Mouse (Mus musculus) embryonic facial prominence, embryonic 11.5 days (tissue): ENCODE data around the gene Tbc1d30. TPM values are rescaled to one million over a fixed set of nuclear protein-coding genes. Genes with fewer than 3 reads are reported as not detected.

Experiments
- ATAC-seq: fragments of 200-750 bp; cut with Nextera tagmentation; replicated peaks from 2 replicates; pipeline ENCODE4 v1.8.0; 2017; ENCODE audit warnings: low read depth; ENCODE audit not compliant: insufficient number of reproducible peaks, low FRiP score, low TSS enrichment
- DNase-seq: peaks from one replicate; pipeline ENCODE4 v3.0.0-alpha.2; 2015; ENCODE audit warnings: low spot score
- H3K27ac ChIP-seq: fragments of 300-500 bp; sonication (generic); replicated peaks from 2 replicates; pipeline ENCODE4 v1.5.1; 2014; ENCODE audit warnings: mild to moderate bottlenecking, low read depth, low read length, control low read depth
- H3K27me3 ChIP-seq: fragments of 300-500 bp; sonication (generic); 2 replicates; pipeline ENCODE4 v1.6.1; 2014; ENCODE audit warnings: mild to moderate bottlenecking, low read length, moderate library complexity, mixed read lengths; ENCODE audit not compliant: control insufficient read depth, insufficient read depth
- H3K36me3 ChIP-seq: fragments of 300-500 bp; sonication (generic); replicated peaks from 2 replicates; pipeline ENCODE4 v1.6.1; 2014; ENCODE audit warnings: low read depth, mild to moderate bottlenecking, low read length, moderate library complexity, mixed read lengths; ENCODE audit not compliant: control insufficient read depth, insufficient read depth
- H3K4me1 ChIP-seq: fragments of 300-500 bp; sonication (generic); 2 replicates; pipeline ENCODE4 v1.6.1; 2014; ENCODE audit warnings: low read length, mixed read lengths; ENCODE audit not compliant: control insufficient read depth, insufficient read depth
- H3K4me2 ChIP-seq: fragments of 300-500 bp; sonication (generic); 2 replicates; pipeline ENCODE4 v1.6.1; 2014; ENCODE audit warnings: low read depth, mild to moderate bottlenecking, control low read depth, low read length, moderate library complexity
- H3K4me3 ChIP-seq: fragments of 300-500 bp; sonication (generic); 2 replicates; pipeline ENCODE4 v1.5.1; 2014; ENCODE audit warnings: low read depth, low read length, control low read depth
- H3K9ac ChIP-seq: fragments of 300-500 bp; sonication (generic); replicated peaks from 2 replicates; pipeline ENCODE4 v1.6.1; 2014; ENCODE audit warnings: mild to moderate bottlenecking, control low read depth, low read length
- H3K9me3 ChIP-seq: fragments of 300-500 bp; sonication (generic); replicated peaks from 2 replicates; pipeline ENCODE4 v1.6.1; 2016; ENCODE audit warnings: mild to moderate bottlenecking, low read length, inconsistent platforms, mixed read lengths; ENCODE audit not compliant: control insufficient read depth
- WGBS: fragments of 180-500 bp; shearing (Covaris S2); extraction: QIAGEN DNeasy Blood & Tissue Kit; methylation state at CpG from one replicate; pipeline ENCODE4 v1.1.7; 2014; 5-methylcytosine and 5-hydroxymethylcytosine counted together
- polyA plus RNA-seq: library from polyadenylated mRNA; unstranded; fragments of >200 nt; fragmentation: Nextera tagmentation; extraction: Ambion mirVana; gene quantifications from 2 replicates; pipeline ENCODE4 v1.2.1, GENCODE M21; 2014

The Tbc1d30 gene
- polyA plus RNA-seq, 1 experiment from 2014 or later, result 2.7 TPM

DNA sequence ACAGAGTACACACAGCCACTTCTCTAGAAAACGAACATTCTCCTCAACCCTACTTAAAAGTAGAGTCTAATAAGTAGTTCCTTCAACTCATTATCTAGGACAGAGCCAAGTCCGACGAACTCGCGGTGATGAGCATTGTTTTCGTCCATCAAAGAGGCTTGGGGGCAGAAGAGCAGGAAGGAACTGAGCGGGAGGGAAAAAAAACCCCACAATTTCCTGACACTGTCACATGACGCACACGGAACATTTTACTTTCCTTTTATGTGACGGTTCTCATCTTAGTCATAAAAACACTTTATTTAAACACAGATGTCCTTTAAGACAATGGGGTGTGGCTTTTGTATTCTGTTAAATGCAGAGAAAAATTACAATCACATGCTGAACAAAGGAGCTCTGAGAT, 34.7 kb downstream of the Tbc1d30 start:
- WGBS, result 83% methylated on average over 10 of the region's 10 CpGs
- DNase-seq, result no peak
- no peaks in the 10 kb centered on the region for H3K4me1 ChIP-seq
- no peak overlapping the region for H3K4me2 ChIP-seq
- ATAC-seq, result no peak
- H3K9me3 ChIP-seq, result no peaks in the 10 kb centered on the region
- H3K27me3 ChIP-seq, result peaks cover 11% of the 10 kb centered on the region
- H3K9ac ChIP-seq, result no peak overlapping the region
- H3K36me3 ChIP-seq, result no peaks in the 10 kb centered on the region
- no peak overlapping the region for H3K4me3 ChIP-seq
- no peak overlapping the region for H3K27ac ChIP-seq

DNA sequence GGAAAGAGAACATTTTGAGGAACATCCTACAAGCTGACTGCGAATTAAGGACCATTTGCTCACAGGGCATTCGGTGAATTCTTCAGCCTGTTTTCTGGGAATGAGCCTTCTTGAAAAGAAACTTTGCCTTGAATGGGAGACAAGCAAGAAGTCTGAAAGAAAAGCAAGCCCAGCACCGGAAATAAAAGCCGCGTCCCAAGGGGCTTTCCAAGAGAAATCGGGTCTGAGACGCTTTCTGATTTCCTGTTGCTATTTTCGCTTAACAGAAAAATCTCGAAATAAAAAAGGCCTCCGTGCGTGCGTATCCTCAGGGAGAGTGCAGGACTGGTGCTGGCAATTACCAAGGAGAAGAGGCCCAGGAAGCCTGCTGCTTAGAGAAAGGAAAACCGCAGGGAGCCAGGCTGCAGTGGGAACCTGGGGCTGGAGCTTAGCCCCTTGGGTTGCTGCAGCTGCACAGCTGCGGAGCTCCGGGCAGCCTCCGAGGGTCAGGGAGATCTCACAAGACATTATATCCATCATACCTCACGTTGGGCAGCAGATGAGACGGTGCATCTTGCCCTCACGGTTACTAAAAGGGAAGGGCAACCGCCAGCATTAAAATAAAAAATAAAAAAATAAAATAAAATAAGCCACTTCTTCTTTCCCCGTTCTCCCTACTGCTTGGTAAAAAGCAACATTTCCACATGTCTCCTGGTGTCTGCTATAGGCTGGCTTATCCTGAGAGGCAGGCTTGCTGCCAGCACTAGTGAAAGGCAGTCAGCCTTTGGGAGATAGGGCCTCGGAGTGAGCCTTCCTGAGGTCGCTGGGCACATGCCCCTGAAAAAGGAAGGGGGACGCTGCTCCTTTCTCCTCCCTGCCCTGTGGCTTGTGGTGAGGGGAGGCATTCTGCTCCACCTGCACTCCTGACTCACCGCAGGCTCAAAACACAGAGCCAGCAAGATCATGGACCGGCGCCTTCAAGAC, 35.5 kb downstream of the Tbc1d30 start:
- Histone ChIP-seq H3K9me3 (no peaks in the 10 kb centered on the region), H3K4me3 (no peak overlapping the region), H3K9ac (no peak overlapping the region; the same call in 1 of the 2 replicates), H3K4me2 (peak overlapping the region; percentile 25; the same call in 1 of the 2 replicates), H3K36me3 (no peaks in the 10 kb centered on the region), H3K27me3 (peaks cover 16% of the 10 kb centered on the region), H3K4me1 (no peaks in the 10 kb centered on the region), H3K27ac (no peak overlapping the region)
- WGBS, result 22% methylated on average over 27 of the region's 27 CpGs
- ATAC-seq (no peak), DNase-seq (peak; percentile 24)

DNA sequence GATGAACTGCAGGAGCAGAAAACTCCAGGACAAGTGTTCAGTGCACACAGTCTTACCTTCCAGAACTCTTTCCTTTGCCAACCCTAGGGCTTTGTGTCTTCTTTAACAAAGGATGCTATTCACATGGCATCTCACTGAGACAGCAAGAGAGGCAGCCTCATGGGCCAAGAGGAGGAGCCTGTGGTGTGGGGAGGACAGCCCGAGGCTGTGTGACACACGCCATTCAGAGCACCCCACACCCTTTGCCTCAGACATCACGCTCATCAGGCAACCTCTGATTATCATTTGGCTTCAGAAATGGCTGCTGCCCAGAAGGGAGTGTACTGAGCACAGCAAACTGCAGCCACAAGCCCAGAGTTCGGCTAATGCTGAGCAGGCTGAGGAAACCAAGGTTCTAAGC, 36.9 kb downstream of the Tbc1d30 start:
- Histone ChIP-seq H3K4me2 (no peak overlapping the region), H3K4me3 (no peak overlapping the region), H3K9me3 (no peaks in the 10 kb centered on the region), H3K4me1 (peaks cover 4% of the 10 kb centered on the region), H3K9ac (no peak overlapping the region), H3K27me3 (peaks cover 26% of the 10 kb centered on the region), H3K27ac (no peak overlapping the region), H3K36me3 (no peaks in the 10 kb centered on the region)
- DNase-seq (no peak), ATAC-seq (no peak)
- WGBS, result 33% methylated on average over 4 of the region's 4 CpGs

DNA sequence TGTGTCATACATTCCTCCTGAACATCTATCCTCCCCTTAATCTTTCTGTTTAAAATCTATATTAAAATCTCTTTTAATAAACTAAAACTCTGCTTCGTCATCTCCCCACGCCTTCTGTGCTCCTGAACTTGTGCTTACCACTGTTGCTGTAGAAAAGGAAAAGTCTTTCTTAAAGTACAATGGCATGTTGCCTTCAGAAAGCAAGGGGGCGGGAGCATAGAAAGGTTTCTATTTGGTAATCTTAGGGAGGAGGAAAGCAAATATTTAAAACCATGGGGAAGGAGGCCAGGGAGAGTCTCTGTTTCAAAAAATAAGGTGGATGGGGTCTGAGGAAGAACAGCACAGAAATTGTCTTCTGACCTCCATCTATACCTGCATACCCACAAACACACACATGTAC, 38.0 kb downstream of the Tbc1d30 start:
- H3K9me3 ChIP-seq, result no peaks in the 10 kb centered on the region
- whole genome bisulfite sequencing, result 83% methylated on average over 3 of the region's 3 CpGs
- H3K27me3 ChIP-seq, result peaks cover 26% of the 10 kb centered on the region
- ATAC-seq (no peak), DNase-seq (no peak)
- H3K27ac ChIP-seq, result no peak overlapping the region
- H3K4me2 ChIP-seq, result no peak overlapping the region
- H3K4me3 ChIP-seq, result no peak overlapping the region
- no peak overlapping the region for H3K9ac ChIP-seq
- H3K36me3 ChIP-seq, result no peaks in the 10 kb centered on the region
- H3K4me1 ChIP-seq, result peaks cover 4% of the 10 kb centered on the region

DNA sequence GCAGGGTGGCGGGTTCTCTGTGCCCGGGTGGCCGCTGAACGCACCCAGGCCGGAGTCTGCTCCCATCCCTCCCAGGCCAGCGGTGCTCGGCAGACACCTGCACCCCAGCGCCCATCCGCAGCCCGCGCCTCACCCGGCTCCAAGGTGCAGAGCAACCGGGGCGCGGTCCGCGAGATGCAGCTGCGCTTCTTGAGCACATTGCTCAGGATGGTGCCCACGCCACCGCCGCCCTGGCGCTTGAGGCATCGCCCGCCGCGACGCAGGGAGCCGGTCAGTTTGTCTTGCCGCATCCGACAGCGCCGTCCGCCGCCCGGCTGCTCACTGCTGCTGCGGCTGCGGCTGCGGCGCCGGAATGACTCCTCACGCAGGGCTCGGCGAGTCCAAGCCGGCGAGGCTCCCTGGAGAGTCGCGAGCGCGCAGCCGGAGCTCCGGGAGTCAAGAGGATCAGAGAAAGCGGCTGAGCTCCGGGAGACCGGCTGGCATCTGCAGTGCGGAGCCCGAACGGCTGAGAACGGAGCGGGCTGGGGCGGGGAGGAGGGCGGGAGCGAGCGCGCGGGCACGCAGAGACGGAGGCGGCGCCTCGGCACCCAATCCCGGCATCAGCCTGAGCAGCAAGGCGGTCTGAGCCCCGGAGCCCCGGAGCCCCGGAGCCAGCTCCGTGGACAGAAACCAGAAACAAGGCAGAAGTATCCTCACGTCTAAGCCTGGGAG, 40.4 kb downstream of the Tbc1d30 start:
- peak; percentile 83 for ATAC-seq
- under 1% methylated on average over 77 of the region's 77 CpGs for WGBS
- Histone ChIP-seq H3K27me3 (peaks cover 23% of the 10 kb centered on the region), H3K27ac (peak overlapping the region; percentile 35; the same call in 1 of the 2 replicates), H3K9me3 (no peaks in the 10 kb centered on the region), H3K36me3 (no peaks in the 10 kb centered on the region), H3K4me1 (peaks cover 4% of the 10 kb centered on the region), H3K9ac (peak overlapping the region; percentile 62), H3K4me3 (peak overlapping the region; percentile 60), H3K4me2 (peak overlapping the region; percentile 98)
- DNase-seq, result peak; percentile 70

DNA sequence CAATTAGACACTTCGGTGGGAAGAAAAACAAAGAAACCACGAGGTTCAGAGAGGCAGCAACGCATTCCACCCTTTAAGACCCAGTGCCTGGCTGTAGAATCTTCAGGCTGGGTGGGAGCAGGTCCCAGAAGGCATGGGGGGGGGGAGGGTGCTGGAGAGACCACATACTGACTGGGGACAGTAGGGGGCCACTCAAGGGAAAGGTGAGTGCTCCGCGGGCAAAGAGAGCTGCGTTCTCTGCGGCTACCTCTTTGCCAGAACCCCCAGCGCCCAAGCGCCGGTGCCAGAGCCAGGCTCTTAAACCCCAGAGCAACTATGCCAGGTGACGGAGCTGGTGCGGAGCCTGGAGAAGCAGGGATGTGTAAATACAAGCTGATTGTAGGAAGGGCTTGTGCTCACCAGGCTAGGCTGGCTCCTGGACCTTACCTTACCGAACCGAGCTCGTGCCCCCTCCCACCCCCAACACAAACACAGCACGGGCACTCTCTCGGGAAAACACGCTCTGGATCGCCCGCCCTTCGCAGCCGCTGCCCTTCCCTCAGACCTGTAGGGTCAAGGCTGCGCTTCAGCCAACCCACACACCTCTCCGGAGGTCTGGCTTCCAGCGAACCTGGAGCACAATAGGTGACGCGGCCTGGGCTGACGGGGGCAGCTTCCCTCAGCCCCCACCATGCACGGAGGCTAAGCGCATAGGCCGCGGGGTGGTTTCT, 41.1 kb downstream of the Tbc1d30 start:
- Histone ChIP-seq H3K9ac (peak overlapping the region; percentile 62), H3K9me3 (no peaks in the 10 kb centered on the region), H3K4me3 (peak overlapping the region; percentile 60), H3K4me2 (peak overlapping the region; percentile 98), H3K27ac (no peak overlapping the region), H3K27me3 (peaks cover 23% of the 10 kb centered on the region), H3K4me1 (peaks cover 4% of the 10 kb centered on the region), H3K36me3 (no peaks in the 10 kb centered on the region)
- peak; percentile 36 for DNase-seq
- ATAC-seq, result peak; percentile 32; the same call in 1 of the 2 replicates
- WGBS, result under 1% methylated on average over 32 of the region's 32 CpGs

GRCm38 (mm10) chr10:121309123-121309655, 41.9 kb downstream of the Tbc1d30 start:
- Histone ChIP-seq H3K9ac (no peak overlapping the region), H3K27ac (no peak overlapping the region), H3K36me3 (no peaks in the 10 kb centered on the region), H3K4me2 (no peak overlapping the region; the same call in 1 of the 2 replicates), H3K4me3 (peak overlapping the region; percentile 60; the same call in 1 of the 2 replicates), H3K9me3 (no peaks in the 10 kb centered on the region), H3K27me3 (peaks cover 23% of the 10 kb centered on the region), H3K4me1 (peaks cover 4% of the 10 kb centered on the region)
- 17% methylated on average over 11 of the region's 11 CpGs for WGBS
- peak; percentile 73 for DNase-seq
- ATAC-seq, result no peak
